Mouse (Mus musculus) kidney, adult 8-10 months (tissue): ENCODE results near the gene Gm4353.
A peak's percentile ranks its signal among the peaks of the same experiment; 100 is the strongest.

ENCODE experiments used
- DNase-seq, 2 experiments: peaks; one replicate each; pipeline ENCODE4 v3.0.0; 2022

Gm4353 gene

DNA sequence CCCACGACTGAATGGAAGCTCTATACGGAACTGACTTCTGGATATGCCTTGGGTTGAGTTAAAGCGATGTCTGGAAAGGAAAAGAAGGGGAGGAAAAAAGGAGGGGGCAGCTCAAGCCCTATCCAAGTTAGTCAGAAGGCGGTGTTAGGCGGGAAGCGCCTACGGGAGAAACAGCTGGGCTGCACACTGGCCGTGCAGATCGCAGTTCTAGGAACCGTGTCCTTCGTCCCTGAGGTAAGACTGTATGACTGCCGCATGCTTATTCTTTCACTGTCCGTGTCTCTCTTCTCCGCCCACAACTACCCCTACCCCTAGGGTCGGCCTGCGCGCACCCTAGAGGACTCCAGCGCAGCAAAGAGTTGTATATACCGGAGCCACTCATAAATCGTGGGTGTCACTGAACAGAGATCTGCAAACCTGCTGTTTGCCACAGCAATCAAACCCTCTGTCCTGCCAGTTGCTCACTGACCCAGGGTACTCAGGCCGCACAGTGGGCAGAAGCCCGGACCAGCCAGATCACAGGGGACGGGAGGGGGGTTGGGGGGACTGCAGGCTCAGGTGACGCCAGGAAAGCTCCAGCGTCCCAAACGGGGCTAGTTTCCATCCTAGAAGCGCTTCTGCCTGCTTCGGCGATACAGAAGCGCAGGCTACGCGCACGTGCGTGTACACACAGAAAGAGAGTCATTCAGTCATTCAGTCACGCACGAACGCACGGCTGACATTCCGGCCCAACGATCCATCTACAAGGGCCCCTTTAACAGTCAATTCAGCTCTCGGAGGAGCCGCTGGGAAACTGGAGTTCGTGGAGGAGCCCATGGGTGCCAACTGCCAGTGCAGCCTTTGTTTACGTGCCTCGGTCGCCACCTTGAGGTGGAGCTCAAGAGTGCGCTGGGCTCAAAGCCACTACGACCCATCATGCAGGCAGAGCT is 44.6 kb downstream of the Gm4353 start:
- peak; percentile 67 to 90 for DNase-seq

DNA sequence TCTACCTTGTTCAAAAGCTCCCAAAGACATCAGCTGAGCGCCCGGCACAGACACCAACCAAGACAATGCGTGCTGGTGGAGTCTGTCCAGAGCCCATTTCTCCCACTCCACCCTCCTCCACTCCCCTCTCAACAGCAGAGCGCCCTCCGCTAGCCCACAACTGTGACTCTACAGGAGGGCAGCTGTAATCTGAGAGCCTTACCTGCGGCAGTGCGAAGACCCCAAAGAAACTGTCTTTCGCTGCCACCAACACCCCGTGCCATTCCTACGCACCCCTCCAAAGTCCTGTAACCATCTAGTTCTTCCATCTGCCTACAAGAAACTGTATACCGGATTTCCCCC is 45.3 kb downstream of the Gm4353 start, which contains the start of gene 1110004F10Rik:
Gene 1110004F10Rik (plus strand): TSS at position 202 of the 342 bp plus-strand sequence.
- peak in 1 of 2 experiments; percentile 4 for DNase-seq

DNA sequence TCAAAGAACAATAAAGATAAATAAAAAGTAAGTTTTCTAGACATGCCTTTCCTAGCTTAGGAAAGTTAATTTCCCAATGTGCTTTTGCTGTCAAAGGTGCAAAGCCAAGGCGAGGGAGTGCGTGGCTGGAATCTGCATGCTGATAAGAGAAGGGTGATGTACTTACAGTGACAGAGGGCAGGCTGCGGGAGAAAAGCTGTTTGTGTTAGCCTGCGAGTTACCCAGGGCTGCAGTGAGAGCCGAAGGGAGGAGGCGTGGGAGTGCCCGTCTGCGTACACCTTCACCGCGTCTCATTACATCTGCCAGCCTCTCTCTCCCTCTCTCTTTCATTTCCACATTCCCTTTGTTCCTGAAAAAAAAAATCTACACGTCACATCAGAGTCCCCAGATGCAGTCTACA is 45.9 kb downstream of the Gm4353 start, which contains the start of gene Sox6:
Gene Sox6 (minus strand): TSS at position 286 of the 400 bp plus-strand sequence.
- DNase-seq: no peak

DNA sequence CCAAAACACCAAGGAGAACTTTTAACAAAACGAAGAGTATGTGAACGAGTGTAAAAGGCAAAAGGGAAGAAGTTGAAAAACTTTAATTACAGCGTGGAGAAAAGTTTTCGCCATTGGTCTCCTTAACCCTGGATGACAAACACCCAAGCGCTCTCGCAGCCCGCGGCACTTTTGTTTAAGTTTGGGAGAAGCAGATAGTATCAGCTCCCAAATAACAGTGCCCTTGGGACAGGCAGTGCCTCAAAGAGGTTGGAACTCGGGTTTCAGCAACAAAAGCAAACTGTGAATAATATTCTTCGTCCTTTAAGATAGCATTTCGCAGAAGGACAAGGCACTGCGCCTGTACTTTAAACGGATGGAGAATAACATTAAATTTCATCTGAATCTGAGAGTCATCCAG is 46.4 kb downstream of the Gm4353 start:
- DNase-seq: no peak

DNA sequence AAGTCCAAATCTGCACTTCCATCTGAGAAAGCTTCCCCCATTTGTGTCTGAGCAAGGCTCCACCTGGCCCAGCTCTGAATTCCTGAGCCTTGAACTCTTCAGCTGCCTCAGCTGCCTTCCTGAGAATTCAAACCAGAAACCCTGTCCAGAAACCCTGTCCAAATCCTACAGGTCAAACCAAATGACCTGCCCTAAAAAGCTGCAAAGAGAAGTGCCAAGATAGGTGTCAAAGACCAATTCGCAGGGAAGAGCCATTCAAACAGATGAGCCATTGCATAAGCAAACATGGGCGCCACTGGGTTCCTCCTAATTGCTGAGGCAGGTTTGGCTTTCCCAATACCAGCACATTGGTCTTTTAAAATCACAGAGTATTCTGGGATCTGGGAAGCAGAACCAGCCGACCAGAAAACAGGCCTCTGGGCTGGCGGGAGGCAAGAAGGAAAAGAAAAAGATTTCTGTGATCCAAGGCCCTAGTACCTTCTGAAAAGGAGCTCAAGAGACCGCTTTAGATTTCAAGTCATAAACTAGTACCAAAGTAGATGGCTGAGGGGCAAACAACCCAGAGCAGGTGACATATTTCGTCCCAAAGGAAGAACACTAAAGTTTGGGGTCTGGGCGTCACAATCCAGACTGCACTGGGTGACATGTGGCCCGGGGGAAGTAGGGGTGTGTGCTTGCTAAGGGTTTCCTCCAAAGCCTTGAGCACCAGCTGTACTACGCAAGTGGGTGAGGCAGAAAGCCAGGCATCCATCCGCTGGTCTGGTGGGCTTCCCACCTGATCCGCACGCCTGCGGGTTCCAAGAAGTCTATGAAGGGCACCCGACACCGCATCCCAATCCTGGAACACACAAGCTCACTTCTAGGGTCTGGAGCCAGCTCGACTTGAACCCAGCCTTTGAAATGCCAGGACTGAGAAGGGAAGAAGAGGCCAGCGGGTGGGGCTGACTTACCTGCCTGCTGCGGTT is 47.6 kb downstream of the Gm4353 start:
- DNase-seq: no peak

DNA sequence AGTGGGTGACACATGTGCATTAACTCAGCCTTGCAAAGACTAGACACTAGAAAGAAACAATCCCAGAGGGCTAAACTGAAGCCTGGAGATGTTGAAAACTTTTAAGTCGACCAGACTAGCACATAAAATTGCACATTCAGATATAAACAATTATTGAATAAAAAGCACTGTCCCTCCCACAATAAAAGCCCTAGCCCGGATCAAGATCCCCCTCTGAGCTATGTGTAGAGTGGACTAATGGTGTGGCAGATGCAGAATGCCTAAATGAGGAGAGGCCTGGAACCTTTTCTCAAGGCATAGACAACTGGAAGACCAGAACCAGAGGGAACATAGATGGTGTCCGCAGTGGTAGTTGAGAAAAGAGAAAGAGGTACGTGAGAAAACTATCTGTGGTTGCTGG is 48.9 kb downstream of the Gm4353 start:
- DNase-seq: no peak

DNA sequence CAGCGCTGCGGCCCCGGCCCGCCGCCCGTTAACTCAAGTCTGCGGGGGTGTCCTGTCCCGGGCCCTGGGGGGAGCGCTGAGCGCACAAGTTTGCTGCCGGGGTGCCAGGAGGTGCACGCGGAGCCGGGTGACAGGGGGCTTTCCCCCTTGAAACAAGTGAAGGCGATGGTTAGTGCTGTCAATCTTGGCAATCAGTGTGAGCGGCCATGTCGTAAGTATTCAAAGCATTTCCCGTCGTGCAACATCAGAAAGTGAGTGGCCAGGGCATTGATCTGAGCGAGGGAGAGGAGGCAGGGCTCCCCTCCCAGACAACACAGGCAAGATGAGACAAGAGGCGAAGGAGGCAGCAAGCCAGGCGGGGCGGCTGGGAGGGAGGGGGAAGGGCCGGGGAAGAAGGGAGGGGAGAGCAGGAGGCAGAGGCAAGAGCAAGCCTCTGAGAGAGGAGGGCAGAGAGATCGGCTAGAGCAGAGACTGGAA is 50.1 kb downstream of the Gm4353 start:
- DNase-seq: peak; percentile 26 to 33

DNA sequence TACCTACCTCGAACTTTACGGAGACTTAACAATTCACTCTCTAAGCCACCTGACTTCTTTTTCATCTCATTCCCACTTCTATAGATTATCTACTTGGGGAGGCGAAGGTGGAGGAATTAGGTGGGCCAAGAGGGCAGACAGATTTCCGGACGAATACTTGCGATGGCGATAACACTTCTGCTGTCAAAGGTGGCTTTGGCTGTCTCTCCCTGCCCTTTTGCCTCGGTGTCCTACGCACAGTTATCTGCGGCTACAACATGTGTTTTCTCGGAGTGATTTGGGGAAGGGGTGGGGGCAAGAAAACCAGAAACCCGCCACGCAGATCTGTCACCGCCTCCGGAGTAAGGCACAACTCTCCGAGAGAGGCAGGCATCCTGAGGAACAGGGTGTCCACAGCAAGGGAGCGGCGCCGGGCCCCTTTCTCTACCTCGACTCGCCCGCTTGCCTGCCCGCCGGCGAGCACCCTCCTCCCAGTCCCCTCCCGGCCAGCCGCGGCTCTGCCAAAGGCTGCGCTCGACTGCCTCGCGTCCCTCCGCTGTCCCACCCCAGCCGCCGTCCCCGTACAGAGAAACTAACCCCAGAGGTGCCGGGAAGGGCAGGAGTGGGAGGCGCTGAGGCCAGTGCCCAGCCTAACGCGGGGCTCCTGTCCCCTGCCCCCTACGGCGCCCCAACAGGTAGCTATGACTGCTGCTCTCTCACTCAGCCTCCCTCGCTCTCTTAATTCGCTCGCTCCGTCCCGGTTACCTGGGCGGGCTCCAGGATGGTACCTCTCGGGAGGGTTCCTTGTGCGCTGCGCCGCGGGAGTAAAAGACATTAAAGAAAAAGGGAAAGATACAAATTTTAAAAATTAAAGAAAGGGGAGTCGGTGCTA is 50.8 kb downstream of the Gm4353 start:
- peak; percentile 40 to 41 for DNase-seq
